In genomic region chr8:3278934-3279720, GRCm38 (mm10) we compare ENCODE assay signal across 8 mouse cellular contexts. TPM values are rescaled to one million over a fixed set of nuclear protein-coding genes. Genes with fewer than 3 reads are reported as not detected.
DNase-seq lines count a peak whose midpoint lies in the region; ATAC-seq lines count a peak whose summit lies in the region.

TSS of gene Insr (minus strand) at chr8:3279617.

- no peaks in the 10 kb centered on the region for H3K36me3 ChIP-seq in intestine, embryonic 14.5 days (ENCODE audit: control insufficient read depth, insufficient read depth, low read length)

- peak within 1 kb of the TSS; percentile 73 for H3K9ac ChIP-seq in intestine, embryonic 14.5 days (ENCODE audit: low read length)

- intact Hi-C loops in gastrocnemius, postnatal 36 days (cut with DNase I) = loop anchor here (1.0 to 2.0 kb wide), 2 partner anchors 58 to 92 kb away; no protein-coding TSS in a partner anchor
- intact Hi-C loops in left cerebral cortex, postnatal 10 days (cut with DNase I) = loop anchor here (5.0 kb wide), 1 partner anchor 57 kb away; no protein-coding TSS in a partner anchor

- H3K4me3 ChIP-seq in intestine, embryonic 14.5 days (ENCODE audit: low read depth, low read length) = peak within 1 kb of the TSS; percentile 85

- no peaks in the 10 kb centered on the region for H3K9me3 ChIP-seq in intestine, embryonic 14.5 days (ENCODE audit: control insufficient read depth, low read length)

- WGBS in intestine, embryonic 14.5 days = under 1% methylated on average over 57 of the region's 61 CpGs

- no peaks in the 10 kb centered on the region for H3K27me3 ChIP-seq in intestine, embryonic 14.5 days (replicated peaks; ENCODE audit: control insufficient read depth, insufficient read depth, low read length)

- DNase-seq in adrenal gland, adult 8-10 months = peak; percentile 91
- peak; percentile 89 for DNase-seq in embryo, embryonic 11.5 days (ENCODE audit: low read depth, low spot score)
- peak; percentile 89 to 93 for DNase-seq in gastrocnemius, postnatal 36 days
- DNase-seq in intestine, embryonic 14.5 days (ENCODE audit: low spot score) = peak; percentile 96
- DNase-seq in left cerebral cortex, postnatal 10 days (ENCODE audit: extremely low spot score in 1 of 2, low spot score in 2 of 2) = peak; percentile 89 to 97
- DNase-seq in right cerebral cortex, postnatal 10 days (ENCODE audit: low spot score in 2 of 2) = peak; percentile 95 to 97
- DNase-seq in urinary bladder, postnatal 14 days (ENCODE audit: low spot score) = peak; percentile 95

- H3K27ac ChIP-seq in intestine, embryonic 14.5 days (ENCODE audit: low read depth) = peak within 1 kb of the TSS; percentile 62

- H3K4me2 ChIP-seq in intestine, embryonic 14.5 days (ENCODE audit: low read length) = peak within 1 kb of the TSS; percentile 94

- peaks cover 14% of the 10 kb centered on the region for H3K4me1 ChIP-seq in intestine, embryonic 14.5 days (replicated peaks; ENCODE audit: control insufficient read depth, insufficient read depth, low read length)

- peak; percentile 94 for ATAC-seq in intestine, embryonic 14.5 days (replicated peaks; ENCODE audit: low FRiP score, low TSS enrichment, low read depth)
- peak; percentile 88 for ATAC-seq in megakaryocyte progenitor cell, adult 5-6 weeks (replicated peaks; ENCODE audit: poor library complexity)

RNA-seq across cellular contexts. Expression of gene Insr, which starts in this region (rescaled TPM):
- total RNA-seq in adrenal gland, adult 8-10 months (2022) = 100 to 1,000 TPM; 139 to 174 (median 151) TPM
- 10 to 100 TPM; 49.0 to 62.6 TPM for total RNA-seq in gastrocnemius, postnatal 36 days (2021)
- polyA plus RNA-seq in intestine, embryonic 14.5 days (2014; fragmentation: Nextera tagmentation; extraction: Ambion mirVana) = 37.6 and 41.0 TPM in 2 replicates
- 10 to 100 TPM; 44.5 to 47.6 TPM for total RNA-seq in left cerebral cortex, postnatal 10 days (2021)
- total RNA-seq in megakaryocyte progenitor cell, adult 5-6 weeks (2015) = 15.9 and 21.0 TPM in 2 replicates
- 9.7 and 10.3 TPM in 2 replicates for total RNA-seq in megakaryocyte progenitor cell, adult 5-6 weeks (2017)

Comparison
In these comparisons a context has a peak if more than half of its experiments do, and no peak if none do; other contexts are left out.
1. Peak in every context shown above with its lines: DNase-seq, ATAC-seq, H3K4me3 ChIP-seq and H3K27ac ChIP-seq.